Mouse (Mus musculus) neutrophil, adult 5-6 weeks (primary cell): Measurements from ENCODE around the gene H2afx. TPM values are rescaled to one million over a fixed set of nuclear protein-coding genes. Genes with fewer than 3 reads are reported as not detected.
"Not testable (repeated sequence)": the region's sequence is repeated elsewhere in the genome, so short reads cannot be mapped to it uniquely, and the experiment has no call there.

ENCODE experiments used
- ATAC-seq: fragments of 151-379, 151-347 bp; 2 replicates; pipeline ENCODE4 v1.8.0; 2017; ENCODE audit warnings: mild to moderate bottlenecking, moderate TSS enrichment; ENCODE audit not compliant: insufficient number of reproducible peaks, poor library complexity, low FRiP score, severe bottlenecking; ENCODE audit errors: extremely low read depth
- total RNA-seq: library from RNA; stranded (forward); fragments of 200-1000 nt; gene quantifications from 2 replicates; pipeline ENCODE4 v1.2.3, GENCODE M21; 2017

The H2afx gene
- total RNA-seq, 1 experiment from 2014 or later: 20.0 TPM

GRCm38 (mm10) chr9:44361931-44362330, 27.4 kb downstream of the H2afx start:
- not testable (repeated sequence) for ATAC-seq

GRCm38 (mm10) chr9:44364480-44364879, 30.0 kb downstream of the H2afx start:
- no peak for ATAC-seq

GRCm38 (mm10) chr9:44373386-44373785, 38.9 kb downstream of the H2afx start:
- no peak for ATAC-seq

- no peak for ATAC-seq
These were observed 41.6 kb downstream of the H2afx start for GRCm38 (mm10) chr9:44376141-44376540.

GRCm38 (mm10) chr9:44377335-44377734, 42.8 kb downstream of the H2afx start:
- ATAC-seq: not testable (repeated sequence)

GRCm38 (mm10) chr9:44378153-44378730, 43.7 kb downstream of the H2afx start:
- no peak for ATAC-seq

GRCm38 (mm10) chr9:44379054-44379834, 44.8 kb downstream of the H2afx start, which contains the start of gene Hyou1:
Hyou1 (plus strand) TSS chr9:44379490.
- peak; percentile 94 for ATAC-seq

GRCm38 (mm10) chr9:44379862-44380261, 45.4 kb downstream of the H2afx start:
- ATAC-seq: no peak

- no peak for ATAC-seq
These were observed 50.1 kb downstream of the H2afx start for GRCm38 (mm10) chr9:44384596-44384995.

Other genes with a start within 250 kb of the H2afx start
- not detected in 2 replicates for gene Mfrp, start 233.0 kb upstream of the H2afx start, total RNA-seq
- gene C1qtnf5, start 227.4 kb upstream of the H2afx start, total RNA-seq: not detected in 2 replicates
- gene Gm49380, start 221.2 kb upstream of the H2afx start, total RNA-seq: not detected in 2 replicates
- gene Rnf26, start 221.2 kb upstream of the H2afx start, total RNA-seq: 3.8 and 7.2 TPM in 2 replicates
- 2.1 and 2.7 TPM in 2 replicates for gene Mcam, start 200.2 kb upstream of the H2afx start, total RNA-seq
- 89.2 and 92.0 TPM in 2 replicates for gene Cbl, start 100.6 kb upstream of the H2afx start, total RNA-seq
- not detected in 2 replicates for gene Ccdc153, start 94.0 kb upstream of the H2afx start, total RNA-seq
- gene Pdzd3, start 83.2 kb upstream of the H2afx start, total RNA-seq: 1.0 and 1.6 TPM in 2 replicates
- gene Nlrx1, start 66.1 kb upstream of the H2afx start, total RNA-seq: 10.3 and 12.6 TPM in 2 replicates
- 1.4 TPM in 1 of 2 replicates, not detected in the other for gene Abcg4, start 46.1 kb upstream of the H2afx start, total RNA-seq
- gene Hinfp, start 29.0 kb upstream of the H2afx start, total RNA-seq: 32.0 and 46.7 TPM in 2 replicates
- 22.0 and 30.5 TPM in 2 replicates for gene C2cd2l, start 14.4 kb upstream of the H2afx start, total RNA-seq
- 4.4 and 7.1 TPM in 2 replicates for gene Dpagt1, start 8.7 kb upstream of the H2afx start, total RNA-seq
- gene Hmbs, start 9.5 kb downstream of the H2afx start, total RNA-seq: 3.3 and 11.4 TPM in 2 replicates
- gene Vps11, start 27.0 kb downstream of the H2afx start, total RNA-seq: 34.6 and 37.4 TPM in 2 replicates
- 39.9 and 42.2 TPM in 2 replicates for gene Hyou1, start 44.8 kb downstream of the H2afx start, total RNA-seq
- 15.4 and 21.5 TPM in 2 replicates for gene Slc37a4, start 62.2 kb downstream of the H2afx start, total RNA-seq
- gene Rps25, start 72.4 kb downstream of the H2afx start, total RNA-seq: 1,089 and 1,185 TPM in 2 replicates
- gene Trappc4, start 72.9 kb downstream of the H2afx start, total RNA-seq: 31.8 and 32.8 TPM in 2 replicates
- 41.8 and 52.1 TPM in 2 replicates for gene Ccdc84, start 83.9 kb downstream of the H2afx start, total RNA-seq
- gene Foxr1, start 106.4 kb downstream of the H2afx start, total RNA-seq: 0.37 TPM in 1 of 2 replicates, not detected in the other
- not detected in 2 replicates for gene Upk2, start 120.3 kb downstream of the H2afx start, total RNA-seq
- 18.3 and 26.5 TPM in 2 replicates for gene Bcl9l, start 148.1 kb downstream of the H2afx start, total RNA-seq
- gene Cxcr5, start 227.2 kb downstream of the H2afx start, total RNA-seq: 207 and 222 TPM in 2 replicates